Mouse (Mus musculus) CD4-positive, CD25-positive, alpha-beta regulatory T cell, adult 2 months (primary cell): Measurements from ENCODE around the gene Elf1.
"Not testable (repeated sequence)": the region's sequence is repeated elsewhere in the genome, so short reads cannot be mapped to it uniquely, and the experiment has no call there.

ENCODE experiments used
- DNase-seq: peaks from one replicate; pipeline ENCODE4 v3.0.0-alpha.2; 2012; ENCODE audit warnings: low read depth, low spot score

Gene Elf1

DNA sequence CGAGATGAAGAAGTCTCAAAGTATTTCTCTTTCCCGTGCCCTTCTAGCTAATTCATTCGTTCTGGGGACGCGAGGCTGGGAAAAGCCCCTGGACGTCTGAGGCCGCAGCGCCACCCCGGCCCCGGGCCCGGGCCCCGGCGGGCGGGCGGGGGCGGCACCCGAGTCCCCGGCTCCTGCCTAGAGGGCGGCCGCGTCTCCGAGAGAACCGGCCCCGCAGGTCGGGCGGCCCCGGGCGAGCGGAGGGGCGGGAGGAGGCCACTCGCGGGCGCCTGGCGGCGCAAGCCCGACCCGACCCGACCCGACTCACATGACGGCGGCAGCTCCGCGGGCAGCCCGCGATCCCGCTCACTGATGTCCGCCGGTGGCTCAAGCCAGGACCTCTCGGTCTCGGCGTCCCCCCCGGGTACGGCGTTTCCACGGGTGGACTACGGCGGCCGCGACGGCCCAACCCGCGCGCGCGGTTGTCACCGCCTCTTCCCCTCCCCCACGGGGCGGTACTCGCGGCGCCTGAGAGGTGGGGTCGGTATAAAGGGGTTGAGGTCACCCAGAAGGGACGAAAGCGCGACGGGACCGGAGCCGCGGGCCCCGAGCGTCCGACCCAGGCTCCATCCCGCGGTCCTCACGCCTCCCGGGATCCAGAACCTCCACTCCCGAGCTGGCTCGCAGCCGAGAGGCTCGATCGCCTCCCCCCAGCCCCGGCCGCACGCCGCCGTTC, at the start of gene Elf1:
Elf1 (plus strand) TSS at position 571 of the 715 bp plus-strand sequence.
- peak; percentile 91 for DNase-seq

DNA sequence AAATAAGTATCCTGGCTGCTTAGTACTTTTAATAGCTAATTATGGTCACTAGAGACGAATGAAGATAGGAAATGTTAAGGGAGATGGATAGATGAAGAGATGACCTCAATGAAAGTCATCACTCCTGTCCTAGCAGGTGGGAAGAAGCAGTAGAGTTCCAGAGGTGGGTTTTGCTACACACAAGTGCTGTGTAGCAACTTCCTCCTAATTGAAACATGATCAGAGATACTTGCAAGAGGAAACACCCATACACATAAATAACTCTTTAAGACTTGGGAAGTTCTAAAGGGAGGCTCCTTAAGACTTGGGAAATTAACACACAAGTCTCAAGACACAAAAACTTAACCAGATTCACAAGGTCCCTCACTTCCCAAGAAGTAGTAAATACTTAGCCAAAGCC, 46.9 kb upstream of the Elf1 start:
- no peak for DNase-seq

DNA sequence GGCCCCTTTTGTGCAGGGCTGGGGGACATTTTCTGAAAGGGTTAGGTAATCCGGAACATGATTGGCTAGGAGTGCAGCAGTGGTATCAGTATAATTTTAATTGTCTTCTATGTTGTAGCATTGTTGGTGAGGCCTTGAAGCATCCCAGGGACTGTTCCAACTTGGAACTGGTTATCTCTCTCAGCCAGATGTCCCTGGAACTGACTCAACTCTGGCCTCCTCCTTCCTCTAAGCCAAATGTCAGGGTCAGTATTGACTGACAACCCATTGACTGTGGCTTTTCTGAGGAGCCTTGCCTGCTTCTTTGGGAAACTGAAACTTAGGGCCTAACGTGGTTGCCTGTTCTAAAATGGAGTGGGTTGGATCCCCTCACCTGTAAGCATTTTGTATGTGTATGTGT, 40.3 kb upstream of the Elf1 start:
- DNase-seq, result no peak

DNA sequence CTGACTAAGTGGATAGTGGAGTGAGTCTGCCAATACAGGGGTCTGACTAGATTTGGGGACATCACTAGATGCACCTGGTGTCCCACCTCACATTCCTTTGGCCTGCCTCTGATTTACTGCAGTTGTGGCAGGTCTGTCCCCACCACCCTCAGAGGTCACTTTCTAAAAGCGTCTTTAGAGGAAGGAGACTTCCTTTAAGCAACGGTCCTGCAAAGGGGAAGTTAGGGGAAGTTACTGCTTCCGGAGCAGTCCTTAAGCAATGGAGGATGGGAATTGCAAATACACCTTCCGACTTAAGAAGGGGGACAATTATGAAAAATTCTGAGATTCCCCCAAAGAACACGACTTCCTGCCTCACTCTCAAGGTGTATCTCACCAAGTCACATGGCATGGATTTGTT, 39.6 kb upstream of the Elf1 start:
- no peak for DNase-seq

GRCm38 (mm10) chr14:79444601-79445000, 36.4 kb upstream of the Elf1 start:
- DNase-seq, result no peak

DNA sequence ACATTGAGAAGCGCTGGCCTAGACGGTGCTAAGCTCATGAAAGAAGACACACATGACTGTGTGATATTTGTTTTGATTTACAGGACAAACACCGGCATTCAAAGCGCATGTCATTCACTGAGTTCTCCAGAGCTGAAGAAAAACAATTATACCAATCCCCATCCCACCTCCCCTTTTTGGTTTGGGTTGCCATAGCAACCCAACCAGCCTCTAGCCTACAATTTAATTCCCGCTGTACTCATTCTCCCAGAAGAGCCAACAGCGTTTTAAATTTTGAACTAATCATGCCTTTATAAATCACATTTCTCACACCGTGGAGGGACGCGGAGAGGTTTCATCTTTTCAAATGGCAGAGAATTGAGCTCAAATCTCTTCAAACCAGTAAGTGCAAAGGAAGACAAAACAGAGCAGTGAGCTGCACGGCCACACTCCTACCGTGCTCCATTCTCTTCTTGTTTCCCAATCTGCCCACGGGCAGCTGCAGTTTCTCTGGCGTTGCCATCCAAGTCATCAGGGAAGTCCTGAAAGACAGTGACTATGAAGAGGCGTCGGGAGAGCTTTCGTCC, 35.9 kb upstream of the Elf1 start:
- no peak for DNase-seq

GRCm38 (mm10) chr14:79451681-79452590, 29.1 kb upstream of the Elf1 start, which contains the start of gene Kbtbd6:
TSS of gene Kbtbd6 (plus strand) at chr14:79451835.
- DNase-seq, result peak; percentile 90

DNA sequence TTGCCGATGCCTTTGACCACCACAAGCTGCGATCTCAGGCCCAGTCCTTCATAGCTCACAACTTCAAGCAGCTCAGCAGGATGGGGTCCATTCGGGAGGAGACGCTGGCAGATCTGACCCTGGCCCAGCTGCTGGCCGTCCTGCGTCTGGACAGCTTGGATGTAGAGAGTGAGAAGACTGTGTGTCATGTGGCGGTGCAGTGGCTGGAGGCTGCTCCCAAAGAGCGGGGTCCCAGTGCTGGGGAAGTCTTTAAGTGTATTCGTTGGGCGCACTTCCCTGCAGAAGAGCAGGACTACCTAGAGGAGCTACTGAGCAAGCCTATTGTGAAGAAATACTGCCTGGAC, 28.4 kb upstream of the Elf1 start:
- not testable (repeated sequence) for DNase-seq

GRCm38 (mm10) chr14:79460401-79460800, 20.6 kb upstream of the Elf1 start:
- DNase-seq, result no peak

DNA sequence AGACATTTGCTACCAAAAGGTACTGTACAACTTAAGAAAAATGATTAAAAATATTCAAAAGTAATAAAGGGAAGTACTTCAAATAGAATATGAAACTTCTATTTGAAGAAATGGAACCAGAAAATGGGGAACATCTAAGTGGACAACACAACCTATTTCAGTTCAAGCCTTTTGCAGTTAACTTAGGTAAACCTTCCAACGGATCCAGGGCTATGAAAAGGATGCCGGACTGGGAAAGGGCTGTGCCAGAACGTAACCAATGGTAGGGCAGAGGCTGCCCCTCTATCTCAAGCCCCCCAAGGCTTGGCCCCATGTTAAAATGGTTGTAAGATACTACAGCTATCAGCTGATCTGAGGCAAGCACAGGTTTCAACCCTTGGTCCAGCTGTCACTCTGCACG, 20.0 kb upstream of the Elf1 start:
- no peak for DNase-seq

DNA sequence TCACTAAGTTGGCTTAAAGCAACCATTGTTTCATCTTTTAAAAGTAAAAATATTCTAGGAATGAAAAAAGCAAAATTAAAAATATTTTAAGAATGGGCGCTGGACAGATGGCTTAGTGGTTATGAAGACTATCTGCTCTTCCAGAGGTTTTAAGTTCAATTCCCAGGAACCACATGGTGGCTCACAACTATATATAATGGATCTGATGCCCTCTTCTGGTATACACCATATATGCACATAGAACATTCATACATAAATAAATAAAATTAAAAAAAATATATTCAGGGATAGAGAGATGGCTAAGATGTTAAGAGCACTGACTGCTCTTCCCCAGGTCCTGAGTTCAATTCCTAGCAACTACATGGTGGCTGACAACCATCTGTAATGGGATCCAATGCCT, 15.4 kb upstream of the Elf1 start:
- DNase-seq, result peak; percentile 22

DNA sequence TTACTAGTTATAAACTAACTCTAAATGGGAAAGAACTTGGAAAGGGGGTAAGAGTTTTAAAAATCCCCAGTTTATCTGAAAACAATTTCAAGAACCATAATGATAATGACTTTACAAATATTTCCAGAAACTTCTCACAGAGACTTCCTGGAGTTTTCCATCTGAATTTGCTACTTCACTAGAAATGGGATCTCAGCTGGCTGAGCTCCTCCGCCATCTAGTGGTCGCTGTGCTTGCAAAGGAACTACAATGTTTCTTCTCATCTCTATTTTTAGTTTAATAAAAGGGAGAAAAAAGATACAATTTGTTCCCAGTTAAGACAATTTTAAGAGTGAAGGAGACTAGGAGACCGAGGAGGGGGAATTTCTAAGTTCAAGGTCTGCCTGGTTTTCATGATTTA, 13.4 kb upstream of the Elf1 start:
- DNase-seq, result peak; percentile 71

- DNase-seq, result no peak
These were observed 7.6 kb upstream of the Elf1 start for GRCm38 (mm10) chr14:79473384-79473783.

DNA sequence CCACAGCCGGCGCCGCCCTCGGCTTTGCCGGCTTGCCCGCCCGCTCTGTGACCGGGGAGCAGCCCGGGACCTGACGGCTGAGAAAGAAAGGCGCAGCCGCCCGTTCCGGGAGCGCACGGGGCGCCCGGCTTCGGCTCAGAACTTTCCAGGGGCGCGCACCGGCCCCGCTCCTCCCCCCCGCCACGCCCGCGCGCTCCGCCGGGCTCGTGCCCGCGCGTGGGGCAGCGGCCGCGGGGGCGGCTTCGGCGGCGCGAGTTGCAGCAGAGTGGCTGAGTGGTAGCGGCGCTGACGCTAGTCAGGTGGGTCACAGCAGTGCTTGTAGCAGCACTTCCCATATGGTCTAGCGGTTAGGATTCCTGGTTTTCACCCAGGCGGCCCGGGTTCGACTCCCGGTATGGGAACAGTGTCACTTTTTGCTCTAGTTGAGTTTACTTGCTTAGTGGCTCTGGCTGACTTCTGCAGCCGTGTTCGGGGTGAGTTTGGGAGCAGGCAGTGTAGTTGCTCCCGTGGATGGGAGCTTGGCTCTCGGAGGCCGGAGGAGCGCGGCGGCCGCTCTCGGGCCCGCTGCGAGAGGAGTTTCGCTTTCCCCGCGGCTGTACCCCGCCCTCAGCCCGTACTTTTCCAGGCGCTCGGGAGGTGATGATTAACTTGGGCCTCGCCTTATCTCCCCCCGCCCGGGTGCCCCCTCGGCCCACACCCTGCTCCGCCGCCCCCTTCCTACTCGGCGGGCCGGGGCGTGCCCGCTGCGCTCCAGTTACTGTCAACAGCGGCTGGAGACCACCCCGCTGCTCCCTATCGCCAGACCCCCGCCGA, 551 bp downstream of the Elf1 start, which contains the start of gene Wbp4:
Wbp4 (minus strand) TSS at position 182 of the 813 bp plus-strand sequence.
- DNase-seq, result peak; percentile 95

DNA sequence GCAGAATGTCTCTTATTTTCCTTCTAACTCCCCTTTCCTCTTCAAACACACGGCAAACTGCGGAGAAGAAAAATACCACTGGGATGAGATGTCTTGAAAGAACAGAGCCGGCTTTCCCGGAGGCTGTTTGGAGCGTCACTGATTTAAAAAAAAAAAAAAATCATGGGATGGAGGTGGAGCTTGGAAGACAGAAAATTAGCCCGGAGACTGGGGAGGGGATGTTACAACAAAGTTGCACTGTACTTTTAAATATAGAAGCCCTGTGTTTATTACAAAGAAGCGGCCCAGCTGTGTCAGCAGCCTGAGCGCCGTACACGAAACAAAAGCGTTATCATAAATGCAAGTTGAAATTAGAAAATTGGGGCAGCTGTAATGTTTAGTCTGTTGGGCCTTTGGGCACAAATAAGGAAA, 1.3 kb downstream of the Elf1 start:
- DNase-seq, result peak; percentile 39

GRCm38 (mm10) chr14:79482747-79483355, 1.9 kb downstream of the Elf1 start:
- peak; percentile 41 for DNase-seq

DNA sequence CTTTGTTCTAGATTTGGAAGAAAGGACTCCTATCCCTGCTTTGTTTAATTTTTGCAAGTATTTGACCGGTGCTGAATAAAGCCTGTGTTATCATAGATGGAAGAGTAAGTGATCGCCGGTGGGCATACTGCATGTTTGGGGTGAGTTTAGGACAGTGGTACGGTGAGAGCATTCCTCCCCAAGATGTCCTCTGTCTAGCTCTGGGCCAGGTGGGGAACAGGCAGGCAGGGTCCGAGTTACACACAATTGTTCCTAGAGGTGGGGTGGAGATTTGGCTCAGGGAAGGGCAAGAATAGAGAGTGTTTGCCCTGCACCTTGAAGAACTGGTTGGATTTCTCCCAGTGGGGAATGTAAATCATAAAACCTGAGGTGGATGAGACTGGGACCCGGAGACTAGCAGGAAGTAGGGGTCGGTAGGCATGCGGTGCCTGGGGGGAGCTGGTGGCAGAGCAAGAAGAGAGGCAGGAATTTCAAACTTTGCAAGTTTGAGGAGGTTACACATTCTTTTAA, 2.7 kb downstream of the Elf1 start:
- no peak for DNase-seq

DNA sequence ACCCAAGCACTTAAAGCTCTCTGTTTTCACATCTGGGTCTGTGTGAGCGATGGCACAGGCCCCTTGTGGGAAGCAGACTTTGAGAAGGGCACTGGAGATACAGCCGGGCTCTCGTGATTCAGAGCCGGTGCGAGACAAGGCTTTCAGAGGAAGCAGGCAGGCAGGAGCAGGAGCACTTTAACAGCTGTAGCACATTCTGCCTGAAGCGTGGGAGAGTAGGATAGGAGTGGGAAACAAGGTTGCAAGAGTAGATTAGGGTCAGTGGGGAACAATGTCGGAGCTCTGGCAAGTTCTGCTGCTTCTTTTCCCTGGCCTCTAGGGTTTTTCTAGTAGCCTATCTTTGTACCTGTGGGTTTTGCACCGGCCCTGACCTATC, 5.6 kb downstream of the Elf1 start:
- DNase-seq, result no peak

DNA sequence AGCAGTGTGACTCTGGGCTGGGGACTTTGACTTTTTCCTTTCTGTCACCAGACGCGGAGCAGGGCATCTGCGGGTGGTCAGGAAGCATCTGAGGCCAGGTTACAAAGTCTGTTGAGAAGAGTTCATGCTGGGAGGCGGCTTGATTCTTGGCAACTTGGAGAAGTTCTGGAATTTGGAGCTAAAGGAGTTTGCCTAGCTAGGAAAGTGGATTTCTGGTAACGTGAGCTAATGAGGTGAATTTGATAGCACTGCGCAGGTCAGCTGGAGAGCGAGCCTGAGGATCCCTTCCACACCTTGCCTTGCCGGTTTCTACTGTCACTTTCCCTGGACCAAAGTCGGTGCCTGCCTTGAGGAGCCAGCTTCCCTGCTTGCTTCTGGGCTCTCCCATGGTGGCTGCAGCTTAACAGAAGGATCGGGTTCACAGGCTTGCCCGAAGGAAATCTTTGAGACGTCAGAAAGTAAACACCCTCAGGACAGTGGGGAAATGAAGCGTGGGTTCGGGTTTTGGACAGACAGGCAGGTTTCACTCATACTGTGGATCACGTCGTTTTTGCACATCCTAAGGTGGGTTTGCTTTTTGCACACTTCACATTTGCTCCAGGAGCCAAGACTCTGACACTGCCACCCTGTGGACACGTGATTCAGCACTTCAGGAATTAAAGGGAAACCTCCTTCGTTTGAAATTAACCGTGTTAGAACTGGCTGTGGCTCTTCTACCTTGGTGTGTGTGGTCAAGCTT, 6.2 kb downstream of the Elf1 start:
- DNase-seq, result peak; percentile 52

DNA sequence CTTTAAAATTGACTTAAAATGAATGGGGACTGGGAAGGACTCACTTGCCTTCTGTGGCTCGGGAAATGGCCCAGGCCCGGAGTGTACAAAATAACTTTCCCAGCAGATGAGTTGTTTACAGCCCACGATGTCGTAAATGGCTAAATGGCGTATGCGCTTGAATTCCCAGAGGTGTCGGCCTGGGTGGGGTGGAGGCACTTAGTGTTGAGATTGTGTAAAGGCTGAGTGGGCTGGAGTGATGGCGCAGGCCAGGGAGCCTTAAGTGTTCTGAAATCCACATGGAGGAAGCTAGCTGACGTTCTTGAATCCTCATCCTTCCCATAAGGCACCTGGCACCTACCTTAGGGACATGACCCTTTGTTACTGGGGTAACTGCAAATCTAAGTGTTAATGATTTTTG, 7.5 kb downstream of the Elf1 start:
- DNase-seq, result no peak
